Mouse (Mus musculus): ENCODE measurements around the gene Pom121l2. TPM values are rescaled to one million over a fixed set of nuclear protein-coding genes. Genes with fewer than 3 reads are reported as not detected.
"Not testable (repeated sequence)": the region's sequence is repeated elsewhere in the genome, so short reads cannot be mapped to it uniquely, and the experiment has no call there.

The Pom121l2 gene
- polyA plus RNA-seq, 1 experiment from 2014 or later: 0.29 TPM

DNA sequence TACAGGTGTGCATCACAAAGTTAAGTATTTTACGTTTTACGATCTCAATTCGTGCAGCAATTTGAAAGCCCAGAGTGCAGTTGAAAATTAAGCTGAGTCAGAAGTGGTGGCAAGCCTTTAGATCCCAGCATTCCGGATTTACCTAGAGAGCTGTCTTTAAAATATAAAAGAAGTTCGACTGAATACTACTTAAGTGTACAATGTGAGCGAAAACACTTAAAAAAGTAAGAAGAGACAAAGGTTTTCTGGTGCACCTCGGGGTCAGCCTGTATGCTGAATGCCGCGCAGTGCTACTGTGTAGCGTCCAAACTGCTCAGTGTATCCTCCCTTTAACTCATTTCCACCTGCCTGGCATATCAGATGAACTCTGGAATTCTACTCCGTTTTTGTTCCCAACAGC lies 40.6 kb downstream of the Pom121l2 start:
- peak overlapping the region; percentile 51 for H3K4me3 ChIP-seq (replicated peaks)
- peaks cover 8% of the 10 kb centered on the region; the same call in 1 of the 2 replicates for H3K4me1 ChIP-seq
- peak overlapping the region; percentile 23; the same call in 1 of the 2 replicates for H3K9ac ChIP-seq
- no peak overlapping the region; the same call in 1 of the 2 replicates for H3K27ac ChIP-seq (replicated peaks)
- no peaks in the 10 kb centered on the region for H3K36me3 ChIP-seq
- WGBS: 0% methylated on average over 11 of the region's 11 CpGs
- H3K27me3 ChIP-seq: peaks cover 25% of the 10 kb centered on the region
- H3K4me2 ChIP-seq (replicated peaks): peak overlapping the region; percentile 70
- no peaks in the 10 kb centered on the region for H3K9me3 ChIP-seq (replicated peaks)
- ATAC-seq (ENCODE audit: insufficient number of reproducible peaks, low FRiP score, low TSS enrichment, low read depth): no peak

DNA sequence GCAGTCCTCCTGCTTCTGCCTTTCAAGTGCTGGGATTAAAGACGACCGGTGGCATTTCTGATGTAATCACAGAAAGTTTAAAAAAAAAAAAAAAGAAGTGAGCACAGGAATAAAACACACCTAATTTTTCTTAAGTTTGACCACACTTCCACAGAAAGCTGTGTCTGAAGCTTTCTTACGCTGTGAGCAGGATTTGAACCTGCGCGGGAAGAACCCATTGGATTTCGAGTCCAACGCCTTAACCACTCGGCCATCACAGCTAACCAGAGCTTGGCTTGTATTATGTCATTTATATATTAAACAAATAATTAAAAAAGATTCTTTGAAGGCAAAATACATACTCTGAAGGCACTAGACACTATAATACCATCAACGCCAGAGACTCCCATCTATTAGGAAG lies 41.2 kb downstream of the Pom121l2 start:
- peak overlapping the region; percentile 70 for H3K4me2 ChIP-seq (replicated peaks)
- H3K4me3 ChIP-seq (replicated peaks): peak overlapping the region; percentile 51
- H3K27me3 ChIP-seq: peaks cover 21% of the 10 kb centered on the region
- WGBS: under 1% methylated on average over 9 of the region's 9 CpGs
- H3K9me3 ChIP-seq (replicated peaks): no peaks in the 10 kb centered on the region
- H3K9ac ChIP-seq: 0 out of 2 replicates have a peak overlapping the region, but pooled peaks have one; percentile 23
- no peaks in the 10 kb centered on the region for H3K36me3 ChIP-seq
- peaks cover 8% of the 10 kb centered on the region; the same call in 1 of the 2 replicates for H3K4me1 ChIP-seq
- ATAC-seq (ENCODE audit: insufficient number of reproducible peaks, low FRiP score, low TSS enrichment, low read depth): peak; percentile 81
- no peak overlapping the region for H3K27ac ChIP-seq (replicated peaks)

DNA sequence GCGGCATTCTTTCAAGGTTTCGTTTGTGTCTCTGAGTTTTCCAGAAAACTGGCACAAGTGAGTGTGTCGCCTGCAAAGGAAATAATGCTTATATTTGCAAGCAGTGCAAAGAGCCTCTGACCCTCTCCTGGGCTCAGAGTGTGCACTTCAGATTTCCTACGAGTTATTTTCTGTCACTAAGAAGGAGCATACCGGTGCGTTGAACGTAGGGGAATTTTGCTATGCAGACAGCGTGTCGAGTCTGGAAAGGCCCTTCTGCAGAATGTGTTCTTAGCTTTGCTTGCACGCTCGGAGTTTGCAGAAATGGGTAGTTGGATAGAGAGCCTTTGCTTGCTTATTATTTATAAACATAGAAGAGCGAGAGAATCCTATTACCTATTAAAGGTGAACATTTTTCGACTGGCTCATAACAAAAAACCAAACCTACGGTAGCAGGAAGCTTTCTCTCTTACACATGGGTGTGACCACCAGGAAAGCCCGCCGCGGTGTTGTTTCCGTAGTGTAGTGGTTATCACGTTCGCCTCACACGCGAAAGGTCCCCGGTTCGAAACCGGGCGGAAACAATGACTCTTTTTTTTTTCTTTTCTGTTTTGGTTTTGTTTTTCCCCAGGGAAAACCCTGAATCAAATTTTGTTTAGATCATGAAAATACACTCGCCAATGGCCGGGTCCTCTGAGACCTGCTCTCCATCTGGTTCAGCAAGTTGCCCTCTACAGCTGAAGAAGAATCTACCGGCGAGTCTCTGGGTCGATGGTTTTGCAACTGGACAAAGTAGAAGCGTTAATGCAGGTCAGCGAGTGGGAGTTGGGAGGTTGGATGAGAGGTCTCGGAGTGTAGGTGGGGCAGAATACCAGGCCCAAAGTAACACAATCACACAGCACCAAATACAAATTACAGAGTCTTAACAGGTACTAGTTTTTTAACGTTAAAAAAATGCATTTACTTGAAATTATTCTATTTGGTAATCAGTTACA lies 45.4 kb downstream of the Pom121l2 start:
- Histone ChIP-seq H3K9ac (peak overlapping the region; percentile 31), H3K4me2 (replicated peaks) (peak overlapping the region; percentile 61), H3K27me3 (no peaks in the 10 kb centered on the region), H3K36me3 (no peaks in the 10 kb centered on the region), H3K4me3 (replicated peaks) (peak overlapping the region; percentile 53), H3K4me1 (peaks cover 7% of the 10 kb centered on the region; the same call in 1 of the 2 replicates), H3K9me3 (replicated peaks) (no peaks in the 10 kb centered on the region), H3K27ac (replicated peaks) (peak overlapping the region; percentile 44; the same call in 1 of the 2 replicates)
- no peak for ATAC-seq (ENCODE audit: insufficient number of reproducible peaks, low FRiP score, low TSS enrichment, low read depth)
- 1% methylated on average over 35 of the region's 35 CpGs for WGBS

DNA sequence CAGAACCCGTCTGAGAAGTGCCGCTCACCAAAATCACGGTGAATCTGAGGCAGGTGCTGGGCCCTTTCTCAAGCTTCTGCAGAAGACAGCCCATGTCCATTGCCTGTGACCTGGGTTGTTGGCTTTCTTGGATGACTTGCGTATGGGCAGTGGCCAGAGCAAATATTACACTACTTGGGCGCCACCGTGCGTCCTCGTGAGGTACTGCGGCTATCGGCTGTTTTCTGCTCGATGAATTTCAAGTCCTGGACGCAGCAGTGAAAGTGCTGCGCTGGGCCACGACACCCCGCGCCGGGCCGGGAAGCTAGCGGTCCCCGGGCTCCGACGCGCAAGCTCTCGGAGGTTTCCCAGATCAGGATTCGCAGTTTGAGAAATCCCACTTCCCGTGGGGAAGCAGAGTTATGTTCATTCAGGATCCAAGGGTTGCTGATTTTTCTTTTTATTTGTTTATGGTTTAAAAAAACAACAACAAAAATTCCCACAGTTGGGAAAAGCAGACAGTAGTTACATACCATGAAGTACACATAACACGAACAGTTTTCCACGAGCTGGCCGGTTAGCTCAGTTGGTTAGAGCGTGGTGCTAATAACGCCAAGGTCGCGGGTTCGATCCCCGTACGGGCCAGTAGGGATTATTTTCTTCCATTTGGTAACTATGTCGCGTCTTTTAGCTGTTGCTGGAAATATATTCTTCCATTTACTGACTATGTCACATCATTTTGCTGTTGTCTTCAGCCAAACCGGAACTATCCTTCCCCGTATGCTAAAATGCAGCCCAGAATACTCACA lies 47.9 kb downstream of the Pom121l2 start:
- H3K4me2 ChIP-seq (replicated peaks): peak overlapping the region; percentile 55
- H3K9ac ChIP-seq: peak overlapping the region; percentile 58
- peak overlapping the region; percentile 59 for H3K4me3 ChIP-seq (replicated peaks)
- H3K4me1 ChIP-seq: no peaks in the 10 kb centered on the region
- H3K9me3 ChIP-seq (replicated peaks): no peaks in the 10 kb centered on the region
- H3K27ac ChIP-seq (replicated peaks): peak overlapping the region; percentile 91
- no peaks in the 10 kb centered on the region for H3K27me3 ChIP-seq
- peak; percentile 76 for ATAC-seq (ENCODE audit: insufficient number of reproducible peaks, low FRiP score, low TSS enrichment, low read depth)
- H3K36me3 ChIP-seq: no peaks in the 10 kb centered on the region
- WGBS: under 1% methylated on average over 40 of the region's 40 CpGs

DNA sequence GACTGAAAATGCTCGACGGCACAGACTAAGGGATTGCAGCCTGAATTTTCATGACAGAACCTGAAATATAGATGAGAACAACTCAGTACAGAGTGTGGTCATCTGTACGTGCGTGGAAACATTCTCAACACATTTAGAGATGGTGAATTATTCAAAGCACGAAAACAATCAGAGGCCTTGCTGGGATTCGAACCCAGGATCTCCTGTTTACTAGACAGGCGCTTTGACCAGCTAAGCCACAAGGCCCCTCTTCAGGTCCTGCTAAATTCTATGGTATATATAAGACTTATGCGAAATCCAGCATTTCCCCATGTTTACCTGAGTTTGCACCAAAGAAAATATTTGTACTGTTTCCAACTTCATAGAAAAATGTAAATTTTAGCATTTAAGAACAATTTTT lies 48.9 kb downstream of the Pom121l2 start:
- no peak overlapping the region for H3K4me2 ChIP-seq (replicated peaks)
- no peaks in the 10 kb centered on the region for H3K9me3 ChIP-seq (replicated peaks)
- no peak overlapping the region for H3K9ac ChIP-seq
- ATAC-seq (ENCODE audit: insufficient number of reproducible peaks, low FRiP score, low TSS enrichment, low read depth): no peak
- peaks cover 4% of the 10 kb centered on the region; the same call in 1 of the 2 replicates for H3K4me1 ChIP-seq
- WGBS: 36% methylated on average over 8 of the region's 8 CpGs
- H3K36me3 ChIP-seq: no peaks in the 10 kb centered on the region
- no peaks in the 10 kb centered on the region for H3K27me3 ChIP-seq
- no peak overlapping the region for H3K27ac ChIP-seq (replicated peaks)
- H3K4me3 ChIP-seq (replicated peaks): no peak overlapping the region

DNA sequence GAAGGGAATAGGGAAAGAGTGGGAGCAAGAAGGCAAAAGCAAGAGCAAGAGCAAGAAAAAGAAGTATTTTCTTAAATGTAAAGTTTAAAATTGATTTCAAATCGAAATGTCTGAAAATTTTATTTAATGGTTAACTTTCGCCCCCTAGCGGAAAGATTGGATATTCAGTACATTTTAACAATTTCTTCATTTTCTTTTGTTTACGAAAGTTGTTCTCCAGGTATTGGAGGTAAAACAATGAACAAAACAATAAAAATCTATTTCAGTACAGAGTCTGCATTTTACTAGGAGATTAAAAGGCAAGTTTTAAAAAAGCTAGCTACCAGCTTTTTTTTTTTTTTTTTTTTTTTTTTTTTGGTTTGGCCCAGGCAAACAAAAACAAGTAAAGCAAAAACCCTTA lies 49.5 kb downstream of the Pom121l2 start:
- WGBS: 10% methylated on average over 4 of the region's 4 CpGs
- Histone ChIP-seq H3K4me2 (replicated peaks) (no peak overlapping the region), H3K4me3 (replicated peaks) (no peak overlapping the region), H3K36me3 (no peaks in the 10 kb centered on the region), H3K27ac (replicated peaks) (no peak overlapping the region), H3K9ac (no peak overlapping the region), H3K9me3 (replicated peaks) (no peaks in the 10 kb centered on the region), H3K27me3 (no peaks in the 10 kb centered on the region), H3K4me1 (peaks cover 5% of the 10 kb centered on the region; the same call in 1 of the 2 replicates)
- no peak for ATAC-seq (ENCODE audit: insufficient number of reproducible peaks, low FRiP score, low TSS enrichment, low read depth)

DNA sequence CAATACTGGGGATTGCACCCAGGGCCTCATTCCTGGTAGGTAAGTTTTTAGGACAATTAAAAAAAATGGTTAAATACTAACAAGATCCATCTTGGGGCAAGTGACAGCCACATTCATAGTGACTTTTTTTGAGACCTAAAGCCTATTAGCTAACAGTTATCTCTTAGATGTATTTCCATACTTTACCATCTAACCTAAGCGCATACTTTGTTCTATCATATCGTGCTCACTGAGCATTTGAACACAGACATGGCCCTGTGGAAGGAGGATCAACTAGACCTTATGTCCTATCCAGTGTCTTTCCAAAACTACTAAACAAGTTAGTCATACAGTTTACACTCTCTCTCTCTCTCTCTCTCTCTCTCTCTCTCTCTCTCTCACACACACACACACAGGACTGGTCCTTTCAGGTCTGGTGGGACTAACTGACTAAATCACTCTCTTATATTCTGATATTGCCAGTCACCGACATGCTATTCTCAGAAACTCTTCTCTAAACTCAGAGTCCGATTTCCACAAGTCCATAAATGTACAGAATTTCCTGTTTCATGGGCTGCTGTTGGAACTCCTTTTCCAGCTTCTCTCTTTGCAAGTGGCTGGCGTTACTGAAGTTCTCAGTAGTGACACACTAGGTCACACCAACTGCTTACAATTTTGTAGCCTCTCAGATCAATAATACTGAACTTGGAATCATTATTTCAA lies 52.9 kb downstream of the Pom121l2 start:
- H3K27me3 ChIP-seq: no peaks in the 10 kb centered on the region
- 37% methylated on average over 5 of the region's 5 CpGs for WGBS
- H3K36me3 ChIP-seq: no peaks in the 10 kb centered on the region
- no peak overlapping the region for H3K27ac ChIP-seq (replicated peaks)
- no peak overlapping the region for H3K9ac ChIP-seq
- H3K4me3 ChIP-seq (replicated peaks): peak overlapping the region; percentile 48
- no peak for ATAC-seq (ENCODE audit: insufficient number of reproducible peaks, low FRiP score, low TSS enrichment, low read depth)
- H3K4me2 ChIP-seq (replicated peaks): peak overlapping the region; percentile 58
- H3K4me1 ChIP-seq: peaks cover 13% of the 10 kb centered on the region
- no peaks in the 10 kb centered on the region for H3K9me3 ChIP-seq (replicated peaks)

DNA sequence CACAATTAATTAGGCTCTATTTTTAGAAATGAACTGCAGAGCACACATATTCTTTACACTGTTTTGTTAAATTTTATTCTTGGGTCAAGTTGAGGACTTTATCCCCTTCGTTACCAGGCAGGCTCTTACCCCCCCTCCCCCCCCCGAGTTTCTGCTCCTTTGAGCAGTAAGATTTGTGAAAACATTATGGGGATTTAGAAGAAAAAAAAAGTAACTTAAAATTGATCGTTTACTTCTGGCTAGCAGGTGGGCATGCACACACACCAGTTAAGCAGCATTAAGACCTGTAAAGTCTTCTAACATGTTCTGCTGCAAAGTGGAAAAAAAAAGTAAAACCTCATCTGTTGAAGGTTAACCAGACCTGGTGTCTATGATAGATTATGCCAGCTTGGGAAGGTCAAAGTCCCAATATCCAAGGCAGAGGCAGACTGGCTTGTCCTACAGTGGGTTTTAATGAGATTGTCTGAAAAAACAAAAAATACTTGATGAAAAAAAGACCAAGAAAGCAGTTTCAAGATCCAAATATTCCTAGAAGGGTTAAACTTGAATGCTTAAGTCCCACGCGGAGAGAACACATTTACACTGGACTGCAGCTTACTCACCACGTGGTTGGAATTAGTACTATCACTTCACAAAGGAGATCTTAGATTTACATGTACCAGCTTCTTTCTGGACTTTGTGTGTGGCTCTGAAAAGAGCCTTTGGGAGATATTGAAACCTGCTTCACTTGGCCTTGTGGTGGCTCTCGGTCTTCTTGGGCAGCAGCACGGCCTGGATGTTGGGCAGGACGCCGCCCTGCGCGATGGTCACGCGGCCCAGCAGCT lies 53.7 kb downstream of the Pom121l2 start:
- Histone ChIP-seq H3K27me3 (no peaks in the 10 kb centered on the region), H3K4me1 (peaks cover 13% of the 10 kb centered on the region), H3K4me3 (replicated peaks) (peak overlapping the region; percentile 48), H3K27ac (replicated peaks) (peak overlapping the region; percentile 73), H3K9me3 (replicated peaks) (no peaks in the 10 kb centered on the region), H3K4me2 (replicated peaks) (peak overlapping the region; percentile 58), H3K36me3 (no peaks in the 10 kb centered on the region), H3K9ac (peak overlapping the region; percentile 31; the same call in 1 of the 2 replicates)
- no peak; the same call in 1 of the 2 replicates for ATAC-seq (ENCODE audit: insufficient number of reproducible peaks, low FRiP score, low TSS enrichment, low read depth)
- WGBS: under 1% methylated on average over 14 of the region's 14 CpGs

DNA sequence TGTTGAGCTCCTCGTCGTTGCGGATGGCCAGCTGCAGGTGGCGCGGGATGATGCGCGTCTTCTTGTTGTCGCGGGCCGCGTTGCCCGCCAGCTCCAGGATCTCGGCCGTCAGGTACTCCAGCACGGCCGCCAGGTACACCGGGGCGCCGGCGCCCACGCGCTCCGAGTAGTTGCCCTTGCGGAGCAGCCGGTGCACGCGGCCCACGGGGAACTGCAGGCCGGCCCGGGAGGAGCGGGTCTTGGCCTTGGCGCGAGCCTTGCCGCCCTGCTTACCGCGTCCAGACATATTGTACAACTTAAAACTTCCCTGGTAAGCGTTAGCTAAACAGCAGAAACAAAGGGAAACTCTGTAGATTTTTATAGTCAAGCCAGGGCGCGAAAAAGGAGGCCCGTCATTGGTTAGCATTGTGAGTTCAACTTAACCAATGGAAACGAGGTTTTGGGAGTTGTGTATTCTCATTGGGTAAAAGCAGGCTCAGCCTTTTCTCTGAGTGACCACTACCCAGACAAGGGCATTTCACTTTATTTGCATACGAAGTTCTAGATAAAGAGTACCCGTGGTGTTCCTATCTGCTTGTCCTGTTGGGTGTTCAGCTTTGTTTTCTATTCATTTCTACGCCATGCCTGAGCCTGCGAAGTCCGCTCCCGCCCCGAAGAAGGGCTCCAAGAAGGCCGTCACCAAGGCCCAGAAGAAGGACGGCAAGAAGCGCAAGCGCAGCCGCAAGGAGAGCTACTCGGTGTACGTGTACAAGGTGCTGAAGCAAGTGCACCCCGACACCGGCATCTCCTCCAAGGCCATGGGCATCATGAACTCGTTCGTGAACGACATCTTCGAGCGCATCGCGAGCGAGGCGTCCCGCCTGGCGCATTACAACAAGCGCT lies 54.5 kb downstream of the Pom121l2 start, which contains the start of the genes Hist1h2ah and Hist1h2bk:
Gene Hist1h2ah (minus strand): TSS at position 302 of the 882 bp plus-strand sequence.
Gene Hist1h2bk (plus strand): TSS at position 604 of the 882 bp plus-strand sequence.
- H3K36me3 ChIP-seq; H3K27me3 ChIP-seq; H3K9me3 ChIP-seq (replicated peaks): not testable (repeated sequence)
- Histone ChIP-seq H3K4me2 (replicated peaks) (peak within 1 kb of the TSS; percentile 58), H3K4me1 (peaks cover 20% of the 10 kb centered on the region), H3K27ac (replicated peaks) (peak within 1 kb of the TSS; percentile 81), H3K4me3 (replicated peaks) (peak within 1 kb of the TSS; percentile 48), H3K9ac (peak within 1 kb of the TSS; percentile 31)
- ATAC-seq (ENCODE audit: insufficient number of reproducible peaks, low FRiP score, low TSS enrichment, low read depth): peak; percentile 97
- WGBS: under 1% methylated on average over 24 of the region's 69 CpGs

Measured in embryonic facial prominence, embryonic 15.5 days (tissue).